Mouse (Mus musculus) lung, postnatal 0 days (tissue): Measurements from ENCODE around the gene Vat1l. TPM values are rescaled to one million over a fixed set of nuclear protein-coding genes. Genes with fewer than 3 reads are reported as not detected.
A peak's percentile ranks its signal among the peaks of the same experiment; 100 is the strongest.

Experiments
- ATAC-seq: fragments of 200-750 bp; cut with Nextera tagmentation; 2 replicates; pipeline ENCODE4 v1.8.0; 2017; ENCODE audit warnings: moderate library complexity
- DNase-seq: peaks from one replicate; pipeline ENCODE4 v3.0.0-alpha.2; 2016; ENCODE audit warnings: low spot score
- H3K27ac ChIP-seq: fragments of 300-500 bp; sonication (generic); 2 replicates; pipeline ENCODE4 v1.5.1; 2014; ENCODE audit warnings: antibody characterized with exemption, mild to moderate bottlenecking, low read length, mixed read lengths
- H3K27me3 ChIP-seq: fragments of 300-500 bp; sonication (generic); replicated peaks from 2 replicates; pipeline ENCODE4 v1.6.1; 2014; ENCODE audit warnings: low read length, mixed read lengths; ENCODE audit not compliant: insufficient read depth
- H3K36me3 ChIP-seq: fragments of 300-500 bp; sonication (generic); 2 replicates; pipeline ENCODE4 v1.6.1; 2014; ENCODE audit warnings: low read length, mixed read lengths; ENCODE audit not compliant: insufficient read depth
- H3K4me1 ChIP-seq: fragments of 300-500 bp; sonication (generic); 2 replicates; pipeline ENCODE4 v1.6.1; 2014; ENCODE audit warnings: antibody characterized with exemption, low read depth, low read length, mixed read lengths; ENCODE audit not compliant: insufficient read depth
- H3K4me2 ChIP-seq: fragments of 300-500 bp; sonication (generic); replicated peaks from 2 replicates; pipeline ENCODE4 v1.6.1; 2014; ENCODE audit warnings: low read depth, mild to moderate bottlenecking, low read length, moderate library complexity, mixed read lengths
- H3K4me3 ChIP-seq: fragments of 300-500 bp; sonication (generic); 2 replicates; pipeline ENCODE4 v1.5.1; 2014; ENCODE audit warnings: low read depth, low read length
- H3K9ac ChIP-seq: fragments of 300-500 bp; sonication (generic); replicated peaks from 2 replicates; pipeline ENCODE4 v1.6.1; 2014; ENCODE audit warnings: low read depth, mild to moderate bottlenecking
- H3K9me3 ChIP-seq: fragments of 300-500 bp; sonication (generic); 2 replicates; pipeline ENCODE4 v1.6.1; 2016; ENCODE audit warnings: low read length, mixed read lengths
- CTCF ChIP-seq: IDR thresholded peaks from 2 replicates; pipeline ENCODE4 v1.5.1; 2016; ENCODE audit warnings: antibody characterized with exemption, mild to moderate bottlenecking
- EP300 ChIP-seq: IDR thresholded peaks from 2 replicates; pipeline ENCODE4 v1.6.1; 2016; ENCODE audit warnings: antibody characterized with exemption, mild to moderate bottlenecking, control low read depth
- WGBS: fragments of 180-500 bp; shearing (Covaris S2); extraction: QIAGEN DNeasy Blood & Tissue Kit; methylation state at CpG from one replicate; pipeline ENCODE4 v1.1.7; 2014; 5-methylcytosine and 5-hydroxymethylcytosine counted together
- polyA plus RNA-seq: library from polyadenylated mRNA; unstranded; fragments of >200 nt; fragmentation: Nextera tagmentation; extraction: Ambion mirVana; gene quantifications from 2 replicates; pipeline ENCODE4 v1.2.1, GENCODE M21; 2015

Gene Vat1l
- polyA plus RNA-seq, 1 experiment from 2014 or later = 0.06 TPM

GRCm38 (mm10) chr8:114314669-114315325 lies 109.4 kb downstream of the Vat1l start:
- ATAC-seq (no peak), DNase-seq (no peak)
- Histone ChIP-seq H3K4me1 (no peaks in the 10 kb centered on the region), H3K36me3 (no peaks in the 10 kb centered on the region), H3K27ac (no peak overlapping the region), H3K27me3 (no peaks in the 10 kb centered on the region), H3K4me2 (no peak overlapping the region), H3K9ac (no peak overlapping the region), H3K4me3 (no peak overlapping the region), H3K9me3 (no peaks in the 10 kb centered on the region)
- TF ChIP-seq EP300 (no peak), CTCF (no peak)
- WGBS = 24% methylated on average over 5 of the region's 5 CpGs

- Histone ChIP-seq H3K4me2 (no peak overlapping the region), H3K4me1 (no peaks in the 10 kb centered on the region), H3K9me3 (no peaks in the 10 kb centered on the region), H3K27me3 (no peaks in the 10 kb centered on the region), H3K9ac (no peak overlapping the region), H3K27ac (no peak overlapping the region), H3K36me3 (no peaks in the 10 kb centered on the region), H3K4me3 (no peak overlapping the region)
- ATAC-seq = no peak
- no peak for DNase-seq
- WGBS = 69% methylated on average over 4 of the region's 4 CpGs
- TF ChIP-seq EP300 (no peak), CTCF (no peak)
Observed at GRCm38 (mm10) chr8:114318161-114318560, 112.7 kb downstream of the Vat1l start.

DNA sequence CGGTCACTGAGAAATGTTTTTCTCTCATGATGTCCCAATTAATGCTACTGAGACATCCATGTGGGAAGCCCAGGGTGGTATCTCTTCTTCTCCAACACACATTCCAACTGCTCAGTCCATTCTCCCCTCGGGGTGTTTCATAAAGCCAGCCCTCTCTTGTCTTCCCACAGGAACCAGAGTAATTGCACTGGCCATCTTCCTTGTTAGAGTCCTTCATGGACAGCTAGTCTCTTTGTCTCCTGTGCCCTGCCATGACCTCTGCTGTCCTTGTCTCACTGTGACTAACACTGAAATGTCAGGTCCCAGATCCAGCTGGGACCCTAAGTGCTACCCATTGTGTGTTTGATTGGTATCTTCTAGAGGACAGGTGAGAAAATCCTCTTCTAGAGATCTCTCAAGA lies 116.7 kb downstream of the Vat1l start:
- WGBS = 75% methylated on average over 2 of the region's 2 CpGs
- Histone ChIP-seq H3K4me3 (no peak overlapping the region), H3K4me1 (no peaks in the 10 kb centered on the region), H3K9me3 (no peaks in the 10 kb centered on the region), H3K27me3 (no peaks in the 10 kb centered on the region), H3K36me3 (no peaks in the 10 kb centered on the region), H3K9ac (no peak overlapping the region), H3K27ac (no peak overlapping the region), H3K4me2 (no peak overlapping the region)
- DNase-seq (no peak), ATAC-seq (no peak)
- TF ChIP-seq EP300 = no peak
- no peak for TF ChIP-seq CTCF

DNA sequence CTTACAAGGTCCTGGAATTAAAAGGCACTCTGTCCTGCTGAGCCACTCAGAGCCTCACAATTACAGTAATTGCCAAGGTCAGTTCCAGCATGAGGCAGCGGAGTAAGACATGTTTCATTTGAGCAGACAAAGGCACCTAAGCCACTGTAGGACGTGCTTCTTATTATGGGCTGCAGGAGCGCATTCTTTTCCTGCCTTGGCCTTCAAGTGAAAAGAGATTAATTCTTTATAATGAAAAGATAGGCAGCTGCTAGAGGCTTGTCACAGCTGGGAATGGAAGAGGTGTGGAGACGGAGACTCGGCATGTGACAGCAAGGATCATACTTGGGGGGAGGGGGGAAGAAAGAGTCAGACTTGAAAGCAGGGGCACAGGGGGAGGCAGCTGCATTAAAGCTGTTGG lies 126.5 kb downstream of the Vat1l start:
- no peak for DNase-seq
- Histone ChIP-seq H3K27ac (no peak overlapping the region), H3K36me3 (no peaks in the 10 kb centered on the region), H3K9ac (no peak overlapping the region), H3K4me2 (no peak overlapping the region), H3K27me3 (no peaks in the 10 kb centered on the region), H3K9me3 (no peaks in the 10 kb centered on the region), H3K4me3 (no peak overlapping the region), H3K4me1 (no peaks in the 10 kb centered on the region)
- no peak for ATAC-seq
- 70% methylated on average over 5 of the region's 5 CpGs for WGBS
- TF ChIP-seq CTCF (no peak), EP300 (no peak)

DNA sequence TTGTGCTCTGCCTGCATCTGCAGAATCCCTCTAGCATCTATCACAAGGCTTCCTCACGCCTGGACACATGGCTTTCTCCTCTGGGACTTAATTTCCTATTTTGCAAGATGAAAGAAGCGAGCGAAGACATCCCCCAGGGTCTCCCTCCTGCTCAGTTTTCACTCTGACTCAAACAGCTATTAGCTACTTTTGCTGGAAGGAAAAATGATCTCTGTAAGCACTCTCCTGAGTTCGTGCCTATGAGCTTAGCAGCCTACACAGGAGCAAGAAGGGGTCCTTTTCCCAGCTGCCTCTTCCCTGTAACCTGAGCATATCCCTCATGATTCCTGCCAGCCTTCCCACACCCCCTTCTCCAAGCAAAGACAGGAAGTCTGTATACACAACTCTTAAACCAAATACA lies 127.5 kb downstream of the Vat1l start:
- DNase-seq (no peak), ATAC-seq (no peak)
- TF ChIP-seq CTCF (no peak), EP300 (no peak)
- Histone ChIP-seq H3K9me3 (no peaks in the 10 kb centered on the region), H3K4me1 (no peaks in the 10 kb centered on the region), H3K27ac (no peak overlapping the region), H3K4me3 (no peak overlapping the region), H3K9ac (no peak overlapping the region), H3K4me2 (no peak overlapping the region), H3K27me3 (no peaks in the 10 kb centered on the region), H3K36me3 (no peaks in the 10 kb centered on the region)
- WGBS = 43% methylated on average over 4 of the region's 4 CpGs

DNA sequence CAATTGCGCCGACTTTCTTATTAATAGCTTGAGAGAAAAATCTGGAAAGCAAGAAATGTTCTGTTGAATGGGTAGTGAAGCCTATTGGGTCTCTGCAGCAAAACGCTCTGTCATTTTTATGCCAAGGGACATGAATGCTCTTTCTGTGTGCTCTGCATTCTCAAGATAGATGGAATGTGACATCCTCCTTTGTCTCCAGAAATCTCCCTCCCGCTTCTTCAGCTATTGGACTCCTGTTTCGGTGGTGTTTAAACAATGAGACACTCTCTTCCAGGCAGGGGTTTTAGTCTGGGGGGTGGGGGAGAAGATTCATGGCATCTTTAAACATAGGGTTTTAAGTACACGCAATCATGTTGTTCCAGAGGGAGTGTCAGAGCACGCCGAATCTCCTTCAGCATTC lies 130.3 kb downstream of the Vat1l start:
- no peak for TF ChIP-seq EP300
- no peak for TF ChIP-seq CTCF
- Histone ChIP-seq H3K9ac (no peak overlapping the region), H3K36me3 (no peaks in the 10 kb centered on the region), H3K9me3 (no peaks in the 10 kb centered on the region), H3K4me2 (no peak overlapping the region), H3K27ac (no peak overlapping the region), H3K4me3 (no peak overlapping the region), H3K4me1 (no peaks in the 10 kb centered on the region), H3K27me3 (no peaks in the 10 kb centered on the region)
- no peak for ATAC-seq
- WGBS = 62% methylated on average over 8 of the region's 8 CpGs
- DNase-seq = no peak

DNA sequence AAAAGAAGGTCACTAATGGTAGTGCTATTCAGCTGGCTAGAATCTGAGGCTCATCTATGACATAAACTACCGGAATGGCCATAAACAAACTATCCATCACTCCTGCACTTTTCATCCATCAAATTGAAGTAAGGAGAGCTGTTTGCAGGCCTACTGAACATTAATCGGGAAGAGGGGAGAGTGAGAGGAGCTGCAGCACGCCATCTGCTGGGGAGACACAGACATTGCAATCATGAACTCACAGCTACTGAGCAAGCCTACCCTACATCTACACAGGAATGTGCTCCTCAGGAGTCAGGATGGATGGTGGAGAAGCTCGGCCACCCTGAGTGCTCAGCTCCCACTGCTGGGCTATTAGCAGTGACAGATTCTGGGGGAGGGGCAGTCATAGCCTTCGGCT lies 136.9 kb downstream of the Vat1l start:
- no peak overlapping the region for H3K27ac ChIP-seq
- H3K36me3 ChIP-seq = no peaks in the 10 kb centered on the region
- H3K9me3 ChIP-seq = no peaks in the 10 kb centered on the region
- no peaks in the 10 kb centered on the region for H3K4me1 ChIP-seq
- H3K27me3 ChIP-seq = no peaks in the 10 kb centered on the region
- no peak overlapping the region for H3K4me3 ChIP-seq
- TF ChIP-seq EP300 = no peak
- TF ChIP-seq CTCF = peak; percentile 37
- ATAC-seq (no peak), DNase-seq (no peak)
- H3K9ac ChIP-seq = no peak overlapping the region
- WGBS = 58% methylated on average over 5 of the region's 5 CpGs
- H3K4me2 ChIP-seq = no peak overlapping the region
